Mouse (Mus musculus): ENCODE data around the gene Shc4. TPM values are rescaled to one million over a fixed set of nuclear protein-coding genes. Genes with fewer than 3 reads are reported as not detected.

Gene Shc4
- polyA plus RNA-seq, 1 experiment from 2014 or later, result 2.0 TPM

DNA sequence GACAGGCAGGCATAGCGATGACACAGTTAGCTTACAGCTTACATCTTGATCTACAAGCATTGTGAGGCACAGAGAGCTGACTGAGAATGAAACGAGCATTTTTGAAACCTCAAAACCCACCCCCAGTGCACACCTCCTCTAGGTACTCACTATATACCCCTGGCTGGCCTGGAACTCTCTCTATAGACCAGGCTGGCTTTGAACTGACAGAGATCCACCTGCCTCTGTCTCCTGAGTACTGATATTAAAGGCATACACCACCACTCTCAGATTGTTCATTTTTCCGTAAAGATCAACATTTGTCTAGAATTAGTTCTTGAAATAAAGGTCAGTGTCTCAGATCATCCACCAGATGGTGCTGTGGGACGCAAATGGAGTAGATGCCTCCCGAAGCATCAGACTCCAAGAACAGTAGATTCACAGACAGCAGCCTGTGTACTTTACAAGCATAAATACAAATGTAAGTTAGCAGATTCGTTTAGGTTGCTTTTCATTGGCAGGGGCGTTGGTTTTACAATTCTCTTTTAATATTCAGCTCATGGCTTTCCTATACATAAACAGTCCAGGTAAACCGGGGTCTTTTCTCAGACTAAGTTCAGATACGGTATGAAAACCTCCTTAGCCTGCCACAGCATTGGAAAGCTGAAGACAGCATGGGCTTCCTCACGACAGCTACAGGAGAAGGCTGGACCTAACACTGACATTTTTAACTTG lies 64.0 kb downstream of the Shc4 start:
- peak; percentile 70 for DNase-seq (ENCODE audit: low spot score)
- Histone ChIP-seq H3K4me3 (peak overlapping the region; percentile 47), H3K4me1 (peaks cover 14% of the 10 kb centered on the region), H3K9me3 (no peaks in the 10 kb centered on the region), H3K27ac (replicated peaks) (peak overlapping the region; percentile 67), H3K27me3 (replicated peaks; ENCODE audit: low read depth, poor library complexity, severe bottlenecking) (peaks cover 7% of the 10 kb centered on the region; the same call in 1 of the 2 replicates), H3K36me3 (replicated peaks) (no peaks in the 10 kb centered on the region)
- 16% methylated on average over 10 of the region's 10 CpGs for WGBS

DNA sequence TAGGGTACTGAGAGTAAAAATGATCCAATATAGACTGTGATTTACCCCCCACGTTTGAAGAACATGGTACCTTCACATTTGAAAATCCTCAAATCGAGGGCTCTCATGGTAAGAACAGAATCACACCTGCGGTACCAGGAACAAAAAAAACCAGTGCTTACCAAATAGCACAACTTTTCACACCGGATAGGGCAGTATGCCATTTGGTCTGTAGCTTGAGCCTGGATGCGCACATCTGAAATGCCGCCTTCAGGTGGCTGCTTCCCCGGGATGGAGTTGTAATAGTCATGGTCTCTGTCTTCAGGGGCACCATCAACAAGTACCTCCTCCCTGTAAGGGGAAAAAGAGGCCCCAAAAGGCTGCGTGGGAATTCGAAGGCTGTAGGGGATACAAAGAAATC lies 68.6 kb downstream of the Shc4 start:
- Histone ChIP-seq H3K4me1 (peaks cover 3% of the 10 kb centered on the region), H3K36me3 (replicated peaks) (no peaks in the 10 kb centered on the region), H3K4me3 (no peak overlapping the region), H3K27ac (replicated peaks) (no peak overlapping the region), H3K9me3 (no peaks in the 10 kb centered on the region), H3K27me3 (replicated peaks; ENCODE audit: low read depth, poor library complexity, severe bottlenecking) (no peaks in the 10 kb centered on the region)
- 93% methylated on average over 9 of the region's 9 CpGs for WGBS
- DNase-seq (ENCODE audit: low spot score), result no peak

DNA sequence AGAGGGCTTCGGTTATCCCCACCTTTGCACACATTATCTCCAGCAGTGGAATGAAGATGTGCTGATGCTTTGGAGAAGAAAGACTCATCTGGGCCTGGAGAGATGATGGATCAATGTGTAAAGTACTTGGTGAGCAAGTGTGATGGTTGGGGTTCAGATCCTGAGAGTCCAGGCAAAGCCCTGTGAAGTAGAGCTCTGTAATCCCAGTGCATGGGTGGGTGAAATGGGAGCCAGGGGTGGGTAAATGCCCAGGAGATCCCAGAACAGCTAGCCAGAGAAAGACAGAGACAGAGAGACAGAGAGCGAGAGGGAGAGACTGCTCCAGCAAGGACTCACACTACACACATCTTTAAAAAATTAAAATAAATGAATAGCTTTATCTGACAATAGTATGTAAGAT lies 70.7 kb downstream of the Shc4 start:
- no peak for DNase-seq (ENCODE audit: low spot score)
- Histone ChIP-seq H3K36me3 (replicated peaks) (no peaks in the 10 kb centered on the region), H3K27me3 (replicated peaks; ENCODE audit: low read depth, poor library complexity, severe bottlenecking) (no peaks in the 10 kb centered on the region), H3K9me3 (no peaks in the 10 kb centered on the region), H3K4me3 (no peak overlapping the region), H3K4me1 (no peaks in the 10 kb centered on the region), H3K27ac (replicated peaks) (no peak overlapping the region)
- 93% methylated on average over 2 of the region's 2 CpGs for WGBS

GRCm38 (mm10) chr2:125651563-125651962 lies 72.4 kb downstream of the Shc4 start:
- H3K27ac ChIP-seq (replicated peaks), result no peak overlapping the region
- H3K36me3 ChIP-seq (replicated peaks), result no peaks in the 10 kb centered on the region
- no peak for DNase-seq (ENCODE audit: low spot score)
- H3K4me3 ChIP-seq, result no peak overlapping the region
- H3K9me3 ChIP-seq, result no peaks in the 10 kb centered on the region
- 86% methylated on average over 8 of the region's 8 CpGs for WGBS
- no peaks in the 10 kb centered on the region for H3K27me3 ChIP-seq (replicated peaks; ENCODE audit: low read depth, poor library complexity, severe bottlenecking)
- H3K4me1 ChIP-seq, result no peaks in the 10 kb centered on the region

GRCm38 (mm10) chr2:125650742-125651352 lies 73.1 kb downstream of the Shc4 start:
- Histone ChIP-seq H3K9me3 (no peaks in the 10 kb centered on the region), H3K36me3 (replicated peaks) (no peaks in the 10 kb centered on the region), H3K4me1 (no peaks in the 10 kb centered on the region), H3K27ac (replicated peaks) (no peak overlapping the region), H3K27me3 (replicated peaks; ENCODE audit: low read depth, poor library complexity, severe bottlenecking) (no peaks in the 10 kb centered on the region), H3K4me3 (no peak overlapping the region)
- DNase-seq (ENCODE audit: low spot score), result no peak
- WGBS, result 94% methylated on average over 14 of the region's 14 CpGs

GRCm38 (mm10) chr2:125650038-125650437 lies 73.9 kb downstream of the Shc4 start:
- Histone ChIP-seq H3K4me1 (no peaks in the 10 kb centered on the region), H3K9me3 (no peaks in the 10 kb centered on the region), H3K4me3 (no peak overlapping the region), H3K36me3 (replicated peaks) (no peaks in the 10 kb centered on the region), H3K27ac (replicated peaks) (no peak overlapping the region), H3K27me3 (replicated peaks; ENCODE audit: low read depth, poor library complexity, severe bottlenecking) (no peaks in the 10 kb centered on the region)
- no peak for DNase-seq (ENCODE audit: low spot score)
- 89% methylated on average over 5 of the region's 5 CpGs for WGBS

DNA sequence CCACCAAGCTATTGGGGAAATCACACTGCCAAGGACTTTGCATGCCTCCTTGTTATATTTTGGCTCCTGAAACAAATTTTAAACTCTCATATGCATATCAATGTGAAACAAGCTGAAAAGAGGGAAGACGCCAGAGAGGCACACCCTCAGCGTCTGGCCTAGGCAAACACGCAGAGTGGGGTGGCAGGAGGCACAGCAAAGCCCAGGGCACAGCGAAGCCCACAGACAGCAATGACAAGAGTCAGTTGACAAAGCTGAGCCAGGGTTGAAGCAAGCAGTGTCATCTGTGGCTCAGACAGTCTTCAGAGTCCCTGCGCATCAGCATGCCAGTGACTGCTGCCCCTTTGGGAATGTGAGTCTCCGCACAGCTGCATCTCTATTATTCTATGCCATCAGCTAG lies 79.0 kb downstream of the Shc4 start:
- Histone ChIP-seq H3K4me3 (no peak overlapping the region), H3K36me3 (replicated peaks) (no peaks in the 10 kb centered on the region), H3K27me3 (replicated peaks; ENCODE audit: low read depth, poor library complexity, severe bottlenecking) (no peaks in the 10 kb centered on the region), H3K27ac (replicated peaks) (no peak overlapping the region), H3K9me3 (no peaks in the 10 kb centered on the region), H3K4me1 (no peaks in the 10 kb centered on the region)
- no peak for DNase-seq (ENCODE audit: low spot score)
- whole genome bisulfite sequencing, result 85% methylated on average over 6 of the region's 6 CpGs

DNA sequence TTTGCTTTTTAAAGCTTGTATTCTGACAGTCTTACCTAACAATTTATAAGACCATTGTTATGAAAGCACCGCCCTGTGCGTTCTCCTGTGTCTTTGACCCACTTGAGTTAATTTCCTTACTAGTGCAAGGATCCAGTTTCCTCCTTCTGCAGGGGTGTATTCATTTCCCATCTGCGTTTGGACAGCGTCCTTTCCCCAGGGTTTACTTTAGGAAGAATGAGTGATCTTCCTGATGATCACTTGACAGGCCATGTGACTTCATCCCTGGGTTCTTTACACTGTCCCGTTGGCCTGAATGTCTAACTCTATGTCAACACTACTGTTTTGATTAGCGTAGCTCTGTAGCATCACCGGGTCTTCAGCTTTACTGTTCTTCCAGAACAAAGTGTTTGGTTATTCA lies 86.6 kb downstream of the Shc4 start:
- no peaks in the 10 kb centered on the region; the same call in 1 of the 2 replicates for H3K9me3 ChIP-seq
- no peaks in the 10 kb centered on the region for H3K36me3 ChIP-seq (replicated peaks)
- H3K4me3 ChIP-seq, result no peak overlapping the region
- DNase-seq (ENCODE audit: low spot score), result no peak
- H3K27ac ChIP-seq (replicated peaks), result no peak overlapping the region
- H3K27me3 ChIP-seq (replicated peaks; ENCODE audit: low read depth, poor library complexity, severe bottlenecking), result no peaks in the 10 kb centered on the region
- 78% methylated on average over 7 of the region's 7 CpGs for WGBS
- H3K4me1 ChIP-seq, result no peaks in the 10 kb centered on the region

GRCm38 (mm10) chr2:125630010-125630409 lies 93.9 kb downstream of the Shc4 start:
- H3K27ac ChIP-seq (replicated peaks), result no peak overlapping the region
- H3K9me3 ChIP-seq, result no peaks in the 10 kb centered on the region
- H3K4me1 ChIP-seq, result peaks cover 7% of the 10 kb centered on the region; the same call in 1 of the 2 replicates
- no peaks in the 10 kb centered on the region for H3K27me3 ChIP-seq (replicated peaks; ENCODE audit: low read depth, poor library complexity, severe bottlenecking)
- 92% methylated on average over 2 of the region's 2 CpGs for WGBS
- DNase-seq (ENCODE audit: low spot score), result no peak
- no peaks in the 10 kb centered on the region for H3K36me3 ChIP-seq (replicated peaks)
- H3K4me3 ChIP-seq, result no peak overlapping the region

- Histone ChIP-seq H3K9me3 (no peaks in the 10 kb centered on the region), H3K4me3 (no peak overlapping the region), H3K27me3 (replicated peaks; ENCODE audit: low read depth, poor library complexity, severe bottlenecking) (no peaks in the 10 kb centered on the region), H3K36me3 (replicated peaks) (no peaks in the 10 kb centered on the region), H3K4me1 (peaks cover 18% of the 10 kb centered on the region), H3K27ac (replicated peaks) (no peak overlapping the region)
- WGBS, result 85% methylated on average over 6 of the region's 6 CpGs
- DNase-seq (ENCODE audit: low spot score), result no peak
Measured at GRCm38 (mm10) chr2:125628487-125628886, 95.5 kb downstream of the Shc4 start.

DNA sequence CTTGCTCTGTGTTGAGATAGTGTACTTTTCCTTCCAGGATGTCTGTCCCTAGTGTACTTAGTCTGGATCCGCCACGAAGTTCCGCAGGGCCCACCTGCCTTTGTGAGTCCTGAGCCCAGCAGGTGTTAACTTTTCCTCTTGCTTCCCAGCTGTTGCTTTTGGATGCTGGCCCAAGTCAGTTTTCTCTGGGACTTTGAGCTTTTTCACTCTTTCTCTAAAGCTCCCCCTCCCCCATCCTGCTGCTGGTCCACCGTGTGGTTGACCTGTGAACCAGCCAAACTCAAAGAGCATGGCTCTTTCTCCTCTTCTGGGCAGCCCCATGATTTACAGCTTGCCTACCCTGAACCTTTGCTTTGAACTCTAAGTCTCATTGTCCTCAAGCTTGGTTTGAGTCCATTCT lies 97.4 kb downstream of the Shc4 start:
- Histone ChIP-seq H3K36me3 (replicated peaks) (no peaks in the 10 kb centered on the region), H3K4me3 (no peak overlapping the region), H3K4me1 (peaks cover 23% of the 10 kb centered on the region), H3K27me3 (replicated peaks; ENCODE audit: low read depth, poor library complexity, severe bottlenecking) (no peaks in the 10 kb centered on the region), H3K9me3 (no peaks in the 10 kb centered on the region), H3K27ac (replicated peaks) (no peak overlapping the region)
- WGBS, result 85% methylated on average over 4 of the region's 4 CpGs
- no peak for DNase-seq (ENCODE audit: low spot score)

DNA sequence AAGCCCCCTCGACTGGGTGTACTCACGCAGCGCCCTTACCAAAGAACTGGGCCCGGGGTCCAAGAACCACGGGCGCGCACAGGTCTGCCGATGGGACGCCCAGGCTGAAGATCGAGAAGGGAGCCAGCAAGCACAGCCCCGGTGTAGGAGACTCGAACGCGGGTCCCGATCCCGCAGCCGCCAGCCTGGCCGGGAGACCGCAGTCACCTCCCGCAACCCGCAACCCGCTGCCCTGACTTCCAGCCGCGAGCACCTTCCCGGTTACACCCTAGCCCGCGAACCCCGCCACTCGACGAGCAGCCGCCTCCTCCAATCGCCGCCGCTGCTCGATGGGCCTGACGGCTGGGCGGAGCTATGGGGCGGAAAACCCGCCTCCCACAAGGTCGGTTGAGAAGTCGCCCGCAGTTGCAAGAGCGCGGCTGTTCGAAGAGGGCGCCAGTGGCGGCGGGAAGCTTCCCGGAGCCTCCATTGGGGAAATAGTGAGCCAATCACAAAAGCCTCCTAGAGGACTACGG lies 99.1 kb downstream of the Shc4 start, which contains the start of gene Cep152:
Gene Cep152 (minus strand): TSS at position 277 of the 515 bp plus-strand sequence.
- WGBS, result under 1% methylated on average over 50 of the region's 50 CpGs
- H3K4me3 ChIP-seq, result peak within 1 kb of the TSS; percentile 77
- H3K27ac ChIP-seq (replicated peaks), result peak within 1 kb of the TSS; percentile 85
- peaks cover 8% of the 10 kb centered on the region for H3K36me3 ChIP-seq (replicated peaks)
- no peaks in the 10 kb centered on the region for H3K9me3 ChIP-seq
- peaks cover 38% of the 10 kb centered on the region for H3K4me1 ChIP-seq
- DNase-seq (ENCODE audit: low spot score), result peak; percentile 98
- no peaks in the 10 kb centered on the region for H3K27me3 ChIP-seq (replicated peaks; ENCODE audit: low read depth, poor library complexity, severe bottlenecking)

- no peaks in the 10 kb centered on the region for H3K27me3 ChIP-seq (replicated peaks; ENCODE audit: low read depth, poor library complexity, severe bottlenecking)
- WGBS, result 15% methylated on average over 9 of the region's 9 CpGs
- H3K4me1 ChIP-seq, result peaks cover 38% of the 10 kb centered on the region
- DNase-seq (ENCODE audit: low spot score), result peak; percentile 12
- peaks cover 14% of the 10 kb centered on the region for H3K36me3 ChIP-seq (replicated peaks)
- H3K9me3 ChIP-seq, result no peaks in the 10 kb centered on the region
- peak overlapping the region; percentile 85 for H3K27ac ChIP-seq (replicated peaks)
- peak overlapping the region; percentile 77 for H3K4me3 ChIP-seq
Measured at GRCm38 (mm10) chr2:125624127-125624685, 99.7 kb downstream of the Shc4 start.
